Mouse (Mus musculus): ENCODE measurements around the gene Slc27a2.
"Not testable (repeated sequence)": the region's sequence is repeated elsewhere in the genome, so short reads cannot be mapped to it uniquely, and the experiment has no call there.

The Slc27a2 gene

GRCm38 (mm10) chr2:126600533-126600932, 48.3 kb downstream of the Slc27a2 start:
- peak; percentile 4 for DNase-seq (ENCODE audit: extremely low read depth, low read depth, low spot score)

- DNase-seq (ENCODE audit: extremely low read depth, low read depth, low spot score), result no peak
Measured at GRCm38 (mm10) chr2:126601918-126602600, 49.9 kb downstream of the Slc27a2 start.

GRCm38 (mm10) chr2:126606061-126606687, 54.0 kb downstream of the Slc27a2 start:
- DNase-seq (ENCODE audit: extremely low read depth, low read depth, low spot score), result no peak

GRCm38 (mm10) chr2:126606688-126607062, 54.5 kb downstream of the Slc27a2 start:
- no peak for DNase-seq (ENCODE audit: extremely low read depth, low read depth, low spot score)

GRCm38 (mm10) chr2:126607553-126608203, 55.5 kb downstream of the Slc27a2 start:
- DNase-seq (ENCODE audit: extremely low read depth, low read depth, low spot score), result no peak

GRCm38 (mm10) chr2:126609600-126609999, 57.4 kb downstream of the Slc27a2 start:
- not testable (repeated sequence) for DNase-seq (ENCODE audit: extremely low read depth, low read depth, low spot score)

GRCm38 (mm10) chr2:126615355-126615754, 63.1 kb downstream of the Slc27a2 start:
- no peak for DNase-seq (ENCODE audit: extremely low read depth, low read depth, low spot score)

GRCm38 (mm10) chr2:126618470-126619179, 66.4 kb downstream of the Slc27a2 start:
- no peak for DNase-seq (ENCODE audit: extremely low read depth, low read depth, low spot score)

GRCm38 (mm10) chr2:126619249-126619704, 67.1 kb downstream of the Slc27a2 start, which contains the start of gene Hdc:
Hdc (minus strand) TSS chr2:126619299.
- DNase-seq (ENCODE audit: extremely low read depth, low read depth, low spot score), result no peak

- DNase-seq (ENCODE audit: extremely low read depth, low read depth, low spot score), result no peak
Measured at GRCm38 (mm10) chr2:126622455-126622854, 70.2 kb downstream of the Slc27a2 start.

GRCm38 (mm10) chr2:126623138-126623537, 70.9 kb downstream of the Slc27a2 start:
- no peak for DNase-seq (ENCODE audit: extremely low read depth, low read depth, low spot score)

GRCm38 (mm10) chr2:126628455-126628995, 76.3 kb downstream of the Slc27a2 start:
- no peak for DNase-seq (ENCODE audit: extremely low read depth, low read depth, low spot score)

- DNase-seq (ENCODE audit: extremely low read depth, low read depth, low spot score), result no peak
Measured at GRCm38 (mm10) chr2:126633165-126633564, 81.0 kb downstream of the Slc27a2 start.

- no peak for DNase-seq (ENCODE audit: extremely low read depth, low read depth, low spot score)
Measured at GRCm38 (mm10) chr2:126635939-126636823, 84.0 kb downstream of the Slc27a2 start.

All from fat pad, adult 2 months (tissue).